Mouse (Mus musculus): ENCODE results near the gene Prl8a1.

Prl8a1 gene

DNA sequence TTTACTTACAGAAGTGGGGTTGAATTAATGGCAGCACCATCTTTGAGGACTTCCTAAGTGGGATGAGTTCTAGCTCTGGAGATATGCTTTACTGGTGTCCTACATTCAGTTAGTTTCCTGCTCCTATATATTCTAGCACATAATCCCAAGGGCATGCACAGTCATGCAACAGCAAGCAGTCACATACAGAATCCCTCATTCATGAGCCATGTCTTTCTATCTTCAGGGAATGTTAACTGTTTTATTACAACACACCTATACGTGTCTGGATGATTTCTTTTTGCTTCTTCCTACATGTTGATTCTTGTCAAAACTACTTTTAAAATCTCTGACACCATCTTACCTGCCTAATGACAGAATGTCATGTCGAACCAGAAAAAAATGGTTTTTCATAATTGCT, at the start of gene Prl8a1:
Gene Prl8a1 (minus strand): TSS at position 101 of the 400 bp plus-strand sequence.
- no peak for DNase-seq (ENCODE audit: inconsistent ontology term)

DNA sequence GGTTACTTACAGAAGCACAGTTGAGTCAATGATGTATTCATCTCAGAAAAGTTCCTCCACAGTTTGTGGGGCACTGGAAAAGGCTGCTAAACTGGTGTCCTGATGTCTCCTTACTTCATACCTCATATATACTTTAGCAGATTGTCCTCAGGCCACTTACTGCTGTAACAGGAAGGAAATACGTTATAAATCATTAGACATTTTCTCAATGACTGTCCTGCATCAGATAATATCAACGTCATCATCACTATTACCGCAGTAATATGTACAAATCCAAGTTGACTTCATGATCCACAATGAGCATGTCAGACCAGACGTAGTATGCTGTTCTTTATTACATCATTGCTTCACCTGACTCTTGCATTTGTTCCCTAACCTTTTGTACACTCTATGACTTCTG, 28.5 kb upstream of the Prl8a1 start, which contains the start of gene Prl7b1:
Gene Prl7b1 (minus strand): TSS at position 101 of the 400 bp plus-strand sequence.
- no peak for DNase-seq (ENCODE audit: inconsistent ontology term)

DNA sequence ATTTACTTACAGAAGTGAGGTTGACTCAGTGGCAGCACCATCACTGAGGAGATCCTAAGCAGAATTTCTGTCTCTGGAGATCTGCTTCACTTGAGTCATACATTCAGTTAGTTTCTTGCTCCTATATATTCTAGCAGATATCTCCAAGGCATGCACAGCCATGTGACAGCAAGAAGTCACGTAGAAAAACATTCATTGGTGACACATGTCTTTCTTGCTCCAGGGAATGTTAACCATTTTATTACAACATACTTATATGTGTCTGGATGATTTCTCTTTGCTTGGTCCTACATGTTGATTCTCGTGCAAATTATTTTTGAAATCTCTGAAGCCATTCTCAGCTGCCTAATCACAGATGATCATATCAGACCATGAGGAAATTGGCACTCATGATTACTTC, 17.5 kb downstream of the Prl8a1 start, which contains the start of gene Prl8a9:
Gene Prl8a9 (minus strand): TSS at position 101 of the 400 bp plus-strand sequence.
- DNase-seq (ENCODE audit: inconsistent ontology term), result no peak

DNA sequence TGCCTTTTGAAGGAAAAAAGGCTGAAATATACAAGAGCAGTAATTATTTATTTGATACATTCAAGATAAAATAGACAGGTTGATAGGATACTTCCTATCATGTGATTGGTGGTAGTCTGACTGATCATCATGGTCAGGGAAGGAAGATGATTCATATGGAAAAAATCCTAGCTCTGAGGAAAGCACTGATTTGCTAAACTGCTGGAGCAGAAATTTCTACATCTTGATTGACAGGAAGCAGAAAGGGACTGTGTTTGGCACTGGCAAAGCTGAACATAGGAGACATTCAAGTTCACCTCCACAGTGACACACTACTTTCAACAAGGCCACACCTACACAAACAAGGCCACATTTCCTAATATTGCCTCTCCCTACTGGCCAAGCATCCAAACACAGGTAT, 28.6 kb downstream of the Prl8a1 start:
- peak; percentile 61 for DNase-seq (ENCODE audit: inconsistent ontology term)

Data from Muller cell, postnatal 12 days (primary cell).